ENCODE assay signal across 18 mouse cellular contexts in the genomic region with DNA sequence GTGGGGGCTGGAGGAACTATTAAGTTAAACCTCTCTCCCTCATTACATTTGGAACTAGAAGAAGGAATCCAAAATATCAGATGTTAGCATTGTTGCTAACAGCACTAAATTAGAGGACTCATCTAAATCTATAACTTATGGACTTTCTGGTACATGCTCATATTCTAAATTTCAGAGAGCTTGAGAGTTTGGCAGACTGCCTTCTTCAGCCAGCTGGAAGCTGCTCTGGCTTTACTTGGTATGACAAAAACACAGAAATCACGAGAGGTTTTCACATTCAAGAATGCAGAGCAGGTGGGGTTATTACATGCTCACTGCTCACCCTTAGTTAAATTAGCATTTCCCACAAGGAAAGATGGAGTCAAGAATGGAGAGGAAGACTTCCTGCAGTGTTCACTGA.
DNase-seq lines count a peak whose midpoint lies in the region; TF ChIP-seq lines count a peak whose summit lies in the region.
"Had no signal": no experiment of that assay in that cellular context is flagged by ENCODE, and none has a peak within 500 bp of the region (broad histone marks: within the 10 kb centered on the region; RNA-seq: fewer than 3 reads in every experiment).

No protein-coding gene starts in this region.

- no peak overlapping the region for H3K4me3 ChIP-seq in thymus, adult 2 months (ENCODE audit: control insufficient read depth, insufficient read depth, low read length)
- H3K4me3 ChIP-seq: erythroblast, embryonic 14.5 days; left cerebral cortex, adult 2 months; liver, embryonic 15.5 days; neural tube, embryonic 15.5 days had no signal

- H3K27me3 ChIP-seq in thymus, adult 2 months (ENCODE audit: control insufficient read depth, insufficient read depth, low read length) = no peaks in the 10 kb centered on the region
- H3K27me3 ChIP-seq: CH12.LX; liver, embryonic 15.5 days; neural tube, embryonic 15.5 days had no signal

- no peaks in the 10 kb centered on the region for H3K36me3 ChIP-seq in thymus, adult 2 months (ENCODE audit: control insufficient read depth, insufficient read depth, low read length)
- H3K36me3 ChIP-seq: liver, embryonic 15.5 days; neural tube, embryonic 15.5 days had no signal

- H3K27ac ChIP-seq in thymus, adult 2 months (ENCODE audit: control insufficient read depth, insufficient read depth, low read length) = no peak overlapping the region
- H3K27ac ChIP-seq: hindbrain, embryonic 14.5 days; left cerebral cortex, adult 2 months; liver, embryonic 15.5 days; macrophage; neural tube, embryonic 15.5 days; stomach, postnatal 0 days had no signal

- no peaks in the 10 kb centered on the region for H3K4me1 ChIP-seq in thymus, adult 2 months (replicated peaks; ENCODE audit: control insufficient read depth, insufficient read depth, low read length)
- H3K4me1 ChIP-seq: liver, embryonic 15.5 days; neural tube, embryonic 15.5 days had no signal

- no peak for TF ChIP-seq POLR2A in thymus, adult 2 months (IDR thresholded peaks at IDR 0.05; ENCODE audit: control insufficient read depth, extremely low read depth, insufficient read depth, low read length, poor library complexity)

- 61% methylated on average over 1 of the region's 1 CpGs for WGBS in thymus, adult 2 months

- TF ChIP-seq CTCF in thymus, adult 2 months (IDR thresholded peaks at IDR 0.05; ENCODE audit: borderline replicate concordance, control insufficient read depth, extremely low read depth, insufficient read depth, low read length, poor library complexity) = no peak

- peak; percentile 3 for DNase-seq in kidney, postnatal 4 days
- no peak for DNase-seq in kidney, postnatal 36 days
- DNase-seq in frontal cortex, adult 2 months (ENCODE audit: extremely low spot score in 1 of 2, low spot score in 1 of 2) = peak; percentile 16 to 55
- peak; percentile 21 for DNase-seq in layer of hippocampus, adult 9-10 months (ENCODE audit: low spot score)
- peak; percentile 61 to 75 for DNase-seq in right cerebral cortex, postnatal 10 days (ENCODE audit: low spot score in 2 of 2)
- no peak for DNase-seq in thymus, adult 2 months
- DNase-seq in cerebellum, postnatal 36 days = no peak
- DNase-seq: adrenal gland, adult 2 months; gastrocnemius, postnatal 36 days; kidney, adult 18-20 months had no signal

Comparison
In these comparisons a context has a peak if more than half of its experiments do, and no peak if none do; other contexts are left out.
1. DNase-seq: peak in kidney, postnatal 4 days (2 of 2), frontal cortex, adult 2 months (2 of 2), layer of hippocampus, adult 9-10 months (single experiment) and right cerebral cortex, postnatal 10 days (2 of 2); none in kidney, postnatal 36 days (0 of 2), thymus, adult 2 months (single experiment) and cerebellum, postnatal 36 days (0 of 2).